Mouse (Mus musculus) erythroblast, adult 5-6 weeks (primary cell): ENCODE measurements around the gene Rsbn1l. TPM values are rescaled to one million over a fixed set of nuclear protein-coding genes. Genes with fewer than 3 reads are reported as not detected.

Experiments used
- ATAC-seq: replicated peaks from 2 replicates; pipeline ENCODE4 v1.8.0; 2016; ENCODE audit warnings: moderate number of reproducible peaks, mild to moderate bottlenecking, moderate TSS enrichment, inconsistent platforms; ENCODE audit not compliant: poor library complexity, low FRiP score, severe bottlenecking
- total RNA-seq, 2 experiments: library from RNA; stranded (forward) in 1 of 2; stranded (reverse) in 1 of 2; fragments of 150-400 nt in 1 of 2; fragments of 200-764, 138-1000 nt in 1 of 2; gene quantifications; 2 replicates each; pipeline versions ENCODE4 v1.2.3 to v1.2.4; 2015 to 2017; ENCODE audit warnings: low replicate concordance in 2 of 2

Gene Rsbn1l
- total RNA-seq, 2 experiments from 2014 or later: 22.5 to 43.9 TPM

DNA sequence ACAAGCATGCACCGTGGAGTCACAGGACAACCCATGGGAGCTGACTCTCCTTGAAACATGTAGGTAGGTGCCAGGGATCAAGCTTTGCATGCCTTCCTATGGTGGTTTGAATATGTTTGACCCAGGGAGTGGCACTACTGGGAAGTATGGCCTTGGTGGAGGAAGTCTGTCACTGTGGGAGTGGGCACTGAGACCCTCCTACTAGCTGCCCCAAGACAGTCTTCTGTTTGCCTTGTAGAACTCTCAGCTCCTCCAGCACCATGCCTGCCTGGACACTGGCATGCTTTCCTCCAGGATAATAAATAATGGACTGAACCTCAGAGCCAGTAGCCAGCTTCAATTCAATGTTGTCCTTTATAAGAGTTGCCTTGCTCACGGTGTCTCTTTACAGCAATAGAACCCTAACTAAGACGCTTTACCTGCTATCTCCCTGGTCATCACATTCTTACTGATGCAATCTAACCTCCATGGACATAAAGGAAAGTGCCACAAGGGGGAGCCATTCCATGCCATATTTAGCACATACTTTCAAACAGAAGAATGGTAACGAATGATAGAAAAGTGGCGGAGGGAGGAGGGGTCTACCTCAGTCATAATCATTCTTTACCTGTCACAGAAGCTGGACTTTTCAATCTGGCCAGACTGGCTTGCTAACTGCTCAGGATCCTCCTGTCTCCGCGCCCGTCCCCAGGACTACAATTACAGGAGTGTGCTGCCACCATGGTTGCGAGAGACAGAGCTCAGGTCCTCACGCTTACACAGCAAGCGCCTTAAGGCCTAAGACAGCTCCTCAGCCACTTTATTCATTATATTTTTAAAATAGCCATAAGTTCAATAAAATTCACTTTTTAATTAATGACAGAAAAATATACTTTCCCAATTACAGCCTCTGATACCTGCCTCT lies 42.6 kb downstream of the Rsbn1l start:
- 0 out of 2 replicates have a peak, but pooled peaks have one; percentile 37 for ATAC-seq

DNA sequence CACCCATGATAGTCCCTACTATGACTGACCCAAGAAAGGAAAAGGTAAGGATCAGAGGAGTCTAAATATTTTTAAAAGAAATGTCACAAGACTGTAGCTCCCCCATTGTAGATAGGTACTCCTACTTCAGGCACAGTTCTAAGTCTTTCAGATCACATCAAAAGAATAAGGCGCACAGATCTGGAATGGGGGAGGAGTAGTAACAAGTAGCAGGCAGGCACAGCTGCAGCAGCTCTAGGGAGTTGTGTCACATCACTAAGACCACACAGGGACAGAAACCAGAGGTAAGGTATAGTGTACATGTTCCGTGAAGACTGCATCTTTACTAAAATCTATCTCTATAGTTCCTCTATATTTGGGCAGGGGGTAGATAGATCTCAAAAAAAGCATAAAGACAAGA lies 44.5 kb downstream of the Rsbn1l start:
- no peak for ATAC-seq

DNA sequence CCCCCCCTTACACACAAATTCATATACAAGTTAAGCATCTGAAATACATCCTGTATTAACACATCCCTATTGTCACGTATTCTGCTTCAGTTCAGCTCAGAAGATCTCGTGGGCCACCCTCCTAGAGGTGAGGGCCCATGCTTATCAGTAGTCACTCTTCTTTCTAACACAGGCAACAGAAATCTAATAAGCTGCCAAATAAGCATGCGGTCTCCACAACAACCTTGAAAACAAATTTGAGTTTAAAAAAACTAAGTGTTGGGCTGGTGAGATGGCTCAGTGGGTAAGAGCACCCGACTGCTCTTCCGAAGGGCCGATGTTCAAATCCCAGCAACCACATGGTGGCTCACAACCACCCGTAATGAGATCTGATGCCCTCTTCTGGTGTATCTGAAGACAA lies 50.0 kb downstream of the Rsbn1l start:
- no peak for ATAC-seq

DNA sequence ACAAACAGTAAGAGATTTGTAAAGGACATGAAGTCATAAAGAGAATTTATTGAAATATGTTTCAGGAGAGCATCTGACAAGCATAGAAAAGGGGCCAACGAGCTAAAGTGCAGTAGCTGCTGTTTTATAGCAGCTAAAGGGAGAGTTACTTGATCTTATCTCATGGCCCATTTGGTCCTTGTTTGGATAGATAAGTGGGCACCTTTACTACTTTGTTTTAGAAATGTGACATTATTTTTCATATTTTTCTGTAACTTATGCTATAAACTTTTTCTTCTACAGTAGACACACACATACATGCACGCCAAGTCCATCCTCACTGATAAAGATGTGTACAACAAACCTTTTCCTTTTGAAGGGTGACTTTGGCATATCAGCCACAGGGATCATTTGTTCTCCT lies 50.8 kb downstream of the Rsbn1l start:
- no peak for ATAC-seq

DNA sequence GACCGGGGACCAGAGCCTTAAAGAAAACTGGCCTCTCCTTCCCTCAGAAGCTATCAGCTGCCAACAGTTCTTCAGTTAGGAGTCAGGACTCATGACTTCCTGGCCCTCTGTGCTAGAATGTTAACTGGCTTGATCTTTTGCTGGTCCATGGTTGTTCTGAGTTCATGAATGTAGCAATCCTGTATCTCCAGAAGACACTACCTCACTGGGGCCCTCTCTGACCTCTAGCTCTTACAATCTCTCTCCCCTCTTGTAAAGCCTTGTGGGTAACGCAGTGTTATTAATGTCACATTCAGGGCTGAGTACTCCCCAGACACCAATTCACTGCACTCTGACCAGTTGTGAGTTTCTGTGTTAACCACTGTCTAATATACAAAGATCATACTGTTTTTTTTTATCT lies 51.6 kb downstream of the Rsbn1l start:
- ATAC-seq: no peak

DNA sequence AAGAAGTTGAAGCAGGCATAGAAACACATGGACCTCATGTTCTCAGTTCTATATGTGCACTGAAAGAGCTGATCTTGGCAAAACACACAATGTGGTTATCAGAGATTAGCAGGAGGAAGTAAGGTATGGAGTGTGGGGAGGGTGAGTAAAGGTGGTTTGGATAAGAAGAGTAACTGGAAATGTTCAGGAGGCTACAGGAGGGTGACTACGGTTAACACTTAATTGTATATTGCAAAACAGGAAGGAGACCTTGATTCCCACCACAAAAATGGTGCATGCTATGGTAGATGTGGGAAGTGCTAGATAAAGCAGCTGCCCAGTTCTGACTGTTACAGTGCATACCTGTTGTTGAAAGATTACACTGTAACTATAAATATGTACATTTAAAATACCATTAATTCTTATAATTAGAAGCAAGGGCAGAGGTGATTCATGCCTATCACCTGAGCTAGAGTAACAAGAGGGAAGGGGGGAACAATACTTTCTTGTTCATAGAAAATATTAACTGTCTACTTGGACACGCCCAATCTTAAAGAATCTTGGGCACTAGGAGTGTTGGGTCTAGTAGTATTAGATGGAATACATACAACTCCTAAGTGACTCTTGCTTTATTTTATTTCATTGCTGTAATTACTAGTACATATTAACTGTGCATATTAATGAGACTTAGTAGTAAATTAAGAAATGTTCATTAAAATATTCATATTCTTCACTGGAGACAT lies 58.6 kb downstream of the Rsbn1l start:
- ATAC-seq: peak; percentile 94

DNA sequence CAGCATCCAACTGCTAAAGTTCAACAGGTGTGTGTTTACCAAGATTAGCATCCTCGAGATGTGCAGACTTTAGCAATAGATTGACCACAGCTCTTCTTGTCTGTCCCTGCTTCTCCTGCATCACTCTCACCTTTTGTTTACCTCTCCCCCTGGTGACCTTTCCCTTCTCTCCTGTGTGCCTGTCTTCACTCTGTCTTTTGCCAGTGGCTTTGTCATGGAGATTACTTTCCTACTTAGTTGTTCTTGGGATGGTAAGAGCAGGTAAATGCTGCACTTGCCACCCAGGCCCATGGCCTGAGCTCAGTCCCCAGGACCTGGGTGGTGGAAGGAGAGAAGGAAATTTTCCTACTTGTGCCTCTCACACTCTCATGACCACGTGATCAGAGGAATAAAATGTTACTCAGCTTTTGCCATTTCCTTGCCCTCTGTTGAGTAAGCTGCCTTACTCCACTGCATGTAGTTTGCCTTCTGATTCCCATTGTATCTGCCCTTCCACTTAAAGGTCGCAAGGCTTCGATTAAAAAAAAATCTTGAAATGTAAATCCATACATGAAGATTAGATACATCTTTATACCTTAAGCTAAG lies 72.1 kb downstream of the Rsbn1l start:
- ATAC-seq: no peak

DNA sequence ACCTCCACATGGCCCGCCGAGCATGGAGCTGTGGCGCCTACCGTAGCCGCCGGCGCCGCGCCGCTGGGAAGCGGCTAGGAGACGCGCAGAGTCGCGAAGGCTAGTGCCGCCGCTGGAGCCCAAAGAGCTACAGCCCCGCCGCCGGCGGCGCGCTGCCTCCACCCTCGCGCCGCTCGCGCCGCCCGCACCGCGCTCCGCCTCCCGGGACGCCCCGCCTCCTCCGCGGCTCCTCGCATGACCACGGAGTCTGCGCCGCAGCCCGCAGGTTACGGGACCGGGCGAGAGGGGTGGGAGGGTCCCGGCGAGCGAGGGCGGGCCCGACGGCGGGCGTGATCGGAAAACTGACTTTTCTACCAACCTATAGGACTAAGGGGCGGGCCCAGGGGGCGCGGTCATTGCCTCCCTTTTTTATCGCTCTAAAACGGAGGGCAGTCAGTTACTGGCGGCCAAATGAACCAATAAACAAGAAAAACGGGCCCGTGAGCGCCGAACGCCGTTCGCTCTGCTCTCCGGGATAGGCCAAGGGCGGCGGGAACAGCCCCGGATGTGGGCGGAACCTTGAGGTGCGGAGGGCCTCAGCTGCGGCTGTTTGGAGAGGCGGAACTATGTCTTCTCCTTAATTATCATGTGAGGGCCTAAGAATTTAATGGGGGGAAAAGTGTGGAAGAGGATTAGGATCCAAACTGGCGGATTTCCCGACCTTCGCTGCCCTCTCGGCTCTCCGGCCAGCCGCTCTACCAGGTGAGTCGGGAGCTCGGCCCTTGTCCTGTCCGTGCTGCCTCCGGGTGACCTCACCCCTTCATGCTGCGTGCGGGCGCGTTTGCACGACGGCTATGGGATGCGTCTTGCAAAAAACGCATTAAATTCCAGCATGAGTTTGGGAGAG lies 74.0 kb downstream of the Rsbn1l start, which contains the start of the genes Phtf2 and Tmem60:
TSS of gene Phtf2 (minus strand) at position 210 of the 886 bp plus-strand sequence.
TSS of gene Tmem60 (plus strand) at position 277 of the 886 bp plus-strand sequence.
- ATAC-seq: peak; percentile 92

DNA sequence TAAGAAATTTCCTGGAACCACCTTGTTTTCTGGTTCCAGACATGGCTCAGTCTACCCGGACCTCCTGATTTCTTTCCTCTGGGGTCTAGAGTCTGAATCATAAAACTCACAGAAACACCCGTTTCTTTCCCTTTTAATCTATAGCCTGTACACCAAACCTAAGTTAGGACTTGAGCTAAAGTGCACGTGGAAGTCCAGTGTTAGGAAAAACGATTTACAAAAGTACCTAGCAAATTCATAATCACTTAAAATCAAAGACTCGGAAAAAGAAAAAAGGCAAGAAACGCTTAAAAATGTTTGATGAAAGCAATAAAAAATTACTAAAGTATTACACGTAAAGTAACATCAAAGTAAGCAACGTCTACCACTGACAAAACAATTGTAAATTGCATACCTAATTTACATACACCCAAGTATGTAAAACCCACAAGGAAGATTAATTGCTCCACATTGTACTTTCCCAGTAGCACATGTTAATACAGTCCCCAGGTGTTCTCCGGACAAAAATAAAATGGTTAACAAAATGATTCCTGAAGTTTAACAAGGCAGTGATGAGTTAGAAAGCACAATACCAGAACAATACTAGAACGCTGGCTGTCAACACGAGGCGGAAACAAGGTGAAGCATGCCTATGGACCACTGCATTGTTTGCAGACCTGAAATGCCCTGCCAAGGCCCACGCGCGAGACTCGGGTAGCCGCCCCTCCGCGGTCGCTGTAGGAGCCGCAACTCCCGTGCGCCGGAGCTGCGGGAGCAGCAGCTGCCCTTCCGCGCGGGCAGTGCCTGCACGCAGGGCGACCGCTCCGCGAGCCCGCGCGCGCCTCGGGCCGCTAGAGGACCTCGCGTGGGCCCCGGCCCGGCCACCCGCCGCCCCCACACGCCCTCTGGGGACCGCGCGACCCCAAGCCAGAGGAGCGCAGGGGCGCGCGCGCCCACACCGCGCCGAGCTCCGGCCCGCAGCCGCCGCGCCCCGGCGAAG lies 75.1 kb downstream of the Rsbn1l start:
- peak; percentile 34; the same call in 1 of the 2 replicates for ATAC-seq

DNA sequence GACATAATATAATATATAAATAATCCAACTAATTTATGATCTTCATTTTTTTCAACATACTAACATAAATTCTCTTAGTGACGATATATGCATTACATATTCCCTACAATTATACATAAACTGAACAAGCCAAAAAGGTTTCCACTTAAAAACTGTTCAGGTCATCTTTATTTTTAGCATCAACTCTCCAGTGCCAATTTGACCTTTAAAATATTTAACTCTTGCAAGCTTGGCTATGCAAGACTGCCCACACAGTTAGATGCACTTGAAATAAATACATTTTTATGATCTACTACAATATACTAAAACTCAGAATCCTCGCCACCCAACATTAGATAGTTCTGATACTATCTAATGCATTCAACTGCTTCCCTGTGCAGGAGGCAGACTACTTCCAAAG lies 75.8 kb downstream of the Rsbn1l start:
- ATAC-seq: no peak

DNA sequence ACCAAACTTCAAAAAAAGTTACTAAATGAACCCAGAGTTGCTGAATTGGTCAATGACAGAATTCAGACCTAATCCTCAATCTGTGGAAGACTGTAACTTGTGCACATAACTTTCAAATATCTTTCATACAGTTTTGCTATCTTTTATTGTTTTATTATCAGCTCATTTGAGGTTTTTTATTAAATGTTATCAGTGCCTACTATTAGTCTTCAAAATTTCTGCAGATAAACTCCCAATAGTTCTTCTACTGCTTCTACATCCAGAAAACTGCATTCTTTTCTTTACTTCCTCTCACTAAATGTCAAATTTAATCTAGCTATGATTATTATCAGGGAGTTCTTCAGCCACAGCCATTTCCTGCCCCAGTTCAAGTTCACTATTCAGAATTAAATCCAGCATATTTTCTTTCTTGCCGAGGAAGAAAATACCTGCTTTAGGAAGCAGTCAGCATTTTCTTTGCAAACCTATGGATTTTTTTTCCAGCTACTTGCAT lies 79.2 kb downstream of the Rsbn1l start:
- no peak for ATAC-seq

DNA sequence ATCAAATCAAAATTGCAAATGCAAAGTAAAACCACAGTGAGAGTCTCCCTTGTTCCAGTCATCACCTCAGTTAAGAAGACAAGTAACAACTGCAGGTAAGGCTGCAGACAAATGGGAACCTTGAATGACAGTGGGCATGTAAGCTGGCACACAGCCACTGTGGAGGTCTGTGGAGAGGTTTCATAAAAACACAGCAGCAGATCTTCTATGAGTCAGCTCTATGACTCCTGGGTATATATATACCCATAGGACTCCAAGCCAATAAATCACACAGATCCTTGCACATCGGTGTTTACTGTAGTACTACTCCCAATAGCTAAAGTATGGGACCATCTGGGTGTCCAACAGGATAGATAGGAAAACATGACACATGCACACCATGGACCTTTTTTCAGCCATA lies 83.1 kb downstream of the Rsbn1l start:
- no peak for ATAC-seq

DNA sequence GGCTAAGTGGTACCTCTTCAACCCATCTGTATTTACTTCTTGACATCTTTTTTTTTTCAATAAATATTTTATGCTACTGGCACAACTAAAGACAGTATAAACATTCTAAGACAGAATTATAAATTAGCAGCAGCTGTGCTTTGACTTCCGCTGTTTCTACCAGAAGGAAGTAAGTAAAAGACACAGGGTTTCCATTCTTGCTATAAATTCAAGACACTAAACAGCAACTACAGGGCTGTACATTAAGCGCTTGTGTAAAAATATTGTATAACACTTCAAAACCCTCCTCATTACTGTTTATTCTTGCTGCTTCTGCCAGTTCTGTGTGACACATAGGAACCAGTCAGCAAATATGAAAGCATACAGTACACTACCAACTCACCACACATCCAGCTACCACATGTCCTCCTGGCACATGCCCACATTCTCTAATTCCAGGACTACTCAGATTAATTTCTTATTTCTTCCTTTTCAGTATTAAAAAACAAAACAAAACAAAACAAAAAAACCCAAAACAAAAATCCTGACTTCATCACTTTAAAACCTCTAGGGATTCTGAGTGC lies 90.9 kb downstream of the Rsbn1l start:
- ATAC-seq: no peak

DNA sequence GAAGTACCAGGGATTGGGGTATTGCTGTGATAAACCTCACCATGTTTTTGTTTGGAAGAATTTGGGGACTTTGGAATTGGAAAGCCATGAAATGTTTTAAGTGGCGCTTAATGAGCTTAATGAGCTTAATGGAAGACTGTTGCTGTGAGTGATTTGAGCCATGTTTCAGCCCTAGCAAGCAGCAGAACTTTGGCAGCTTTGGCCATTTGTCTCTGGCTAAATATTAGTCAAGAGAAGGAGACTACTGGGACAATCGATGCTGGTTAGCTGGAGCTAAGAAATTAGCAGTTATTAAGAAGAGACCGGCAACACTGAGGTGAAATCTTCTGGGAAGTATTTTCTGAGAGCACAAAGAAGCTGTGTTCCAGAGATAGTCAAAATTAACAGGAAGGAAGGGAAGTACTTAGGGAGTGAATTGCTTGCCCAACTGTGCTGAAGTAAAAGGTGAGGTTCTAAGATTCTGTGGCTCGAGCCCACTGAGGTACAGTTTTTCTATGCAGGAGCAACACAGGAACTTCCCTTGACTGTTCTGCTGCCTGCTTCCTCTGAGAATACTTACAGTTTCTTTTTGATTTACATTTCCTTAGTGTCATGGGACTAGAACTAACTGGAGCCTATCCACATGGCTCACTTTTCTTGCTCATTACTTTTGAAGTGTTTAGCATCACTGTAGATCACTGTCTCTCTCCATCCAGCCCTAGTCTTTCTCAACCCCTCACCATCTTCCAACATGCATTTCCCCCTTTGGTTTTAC lies 91.8 kb downstream of the Rsbn1l start:
- ATAC-seq: no peak

DNA sequence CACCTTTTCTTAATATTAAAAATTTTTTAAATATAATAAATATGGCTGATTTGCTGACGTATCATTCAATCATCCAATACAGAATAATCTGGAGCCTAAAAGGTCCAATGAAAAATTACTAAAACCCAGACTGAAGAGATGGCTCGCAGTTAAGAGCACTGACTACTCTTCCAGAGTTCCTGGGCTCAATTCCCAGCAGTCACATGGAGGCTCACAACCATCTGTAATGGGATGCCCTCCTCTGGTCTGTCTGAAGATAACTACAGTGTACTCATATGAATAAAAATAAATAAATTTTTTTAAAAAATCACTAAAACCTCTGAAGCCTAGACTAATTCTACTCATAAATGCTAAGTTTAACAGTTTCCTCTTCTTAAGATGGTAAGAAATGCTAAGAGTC lies 94.3 kb downstream of the Rsbn1l start:
- ATAC-seq: no peak

DNA sequence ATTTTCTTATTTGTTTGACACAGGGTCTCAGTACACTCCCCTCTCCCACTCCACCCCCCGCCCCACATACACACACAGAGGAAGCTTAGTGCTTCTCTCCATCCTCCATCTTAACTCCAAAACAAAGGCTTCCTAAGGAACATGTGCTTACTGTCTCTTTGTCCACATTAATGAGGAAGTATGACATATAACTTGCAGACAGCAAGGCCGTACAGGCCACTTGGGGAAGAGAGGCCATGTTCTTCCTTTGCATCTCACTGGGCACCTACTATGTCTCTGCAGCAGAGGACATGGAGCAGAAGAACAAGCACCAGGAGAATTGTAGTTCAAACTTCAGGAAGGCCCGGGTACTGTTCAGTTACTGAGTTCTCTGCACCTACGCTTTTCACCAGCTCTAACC lies 95.6 kb downstream of the Rsbn1l start:
- no peak for ATAC-seq

DNA sequence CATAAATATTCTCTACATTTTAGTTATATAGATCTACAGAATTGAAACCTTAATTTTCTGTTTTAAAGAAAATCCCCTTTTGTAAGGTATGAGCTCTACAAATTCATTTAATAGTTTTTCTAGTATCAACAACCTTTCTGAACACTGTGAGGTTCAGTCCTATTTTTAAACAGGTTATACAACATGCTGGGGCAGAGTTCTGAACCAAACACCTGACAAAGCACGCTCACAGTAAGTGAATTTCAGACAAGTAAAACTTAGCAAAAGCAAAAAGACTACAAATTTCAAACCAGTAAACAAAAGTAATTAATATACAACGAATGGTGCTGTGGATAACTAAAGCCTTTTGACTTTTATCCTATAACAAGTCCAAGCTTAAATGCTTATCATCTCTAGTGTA lies 97.8 kb downstream of the Rsbn1l start:
- ATAC-seq: no peak
